In genomic region chr11:99436625-99437024, GRCm38 (mm10) we compare ENCODE assay signal across 22 mouse cellular contexts. TPM values are rescaled to one million over a fixed set of nuclear protein-coding genes. Genes with fewer than 3 reads are reported as not detected.
"Had no signal": no experiment of that assay in that cellular context is flagged by ENCODE, and none has a peak within 500 bp of the region (broad histone marks: within the 10 kb centered on the region; RNA-seq: fewer than 3 reads in every experiment).

No protein-coding gene starts in this region.

- H3K4me2 ChIP-seq: lung, embryonic 14.5 days; midbrain, embryonic 11.5 days; midbrain, embryonic 15.5 days; neural tube, embryonic 12.5 days had no signal

- H3K27me3 ChIP-seq: midbrain, embryonic 15.5 days; neural tube, embryonic 12.5 days had no signal

- H3K9me3 ChIP-seq: limb, embryonic 10.5 days; megakaryocyte, embryonic 14.5 days; midbrain, embryonic 15.5 days; neural tube, embryonic 12.5 days had no signal

- H3K4me1 ChIP-seq: megakaryocyte, embryonic 14.5 days; midbrain, embryonic 15.5 days; neural tube, embryonic 12.5 days had no signal

- ATAC-seq: midbrain, embryonic 15.5 days had no signal

- DNase-seq: kidney, adult 11 months; kidney, adult 9 months; kidney, postnatal 36 days; lung, embryonic 14.5 days; lung, postnatal 10 days; spleen, adult 18-20 months; thymus, adult 18-20 months; thymus, postnatal 14 days had no signal

- H3K27ac ChIP-seq: kidney, postnatal 0 days; limb, embryonic 10.5 days; macrophage; midbrain, embryonic 15.5 days; neural tube, embryonic 12.5 days had no signal

- H3K4me3 ChIP-seq: limb, embryonic 10.5 days; megakaryocyte, embryonic 14.5 days; midbrain, embryonic 15.5 days; neural tube, embryonic 12.5 days had no signal

- H3K36me3 ChIP-seq: limb, embryonic 10.5 days; midbrain, embryonic 15.5 days; neural tube, embryonic 12.5 days had no signal

- H3K9ac ChIP-seq: lung, embryonic 14.5 days; midbrain, embryonic 15.5 days; neural tube, embryonic 12.5 days had no signal

RNA-seq across cellular contexts. Expression of gene Krt20, which starts 1.3 kb away (rescaled TPM):
- total RNA-seq: layer of hippocampus, adult 8-10 months; layer of hippocampus, postnatal 14 days; left cerebral cortex, adult 18-20 months; left cerebral cortex, postnatal 14 days; monocyte, adult 5-6 weeks; neutrophil, adult 5-6 weeks had no signal
- polyA plus RNA-seq: macrophage had no signal

RNA-seq across cellular contexts. Expression of gene Krt12, which starts 14.6 kb away (rescaled TPM):
- total RNA-seq: monocyte, adult 5-6 weeks had no signal
- polyA plus RNA-seq: kidney, postnatal 0 days; limb, embryonic 10.5 days; lung, embryonic 14.5 days; macrophage; midbrain, embryonic 11.5 days; neural tube, embryonic 12.5 days; stomach, embryonic 14.5 days had no signal

RNA-seq across cellular contexts. Expression of gene Krt23, which starts 56.3 kb away (rescaled TPM):
- total RNA-seq: layer of hippocampus, adult 8-10 months; layer of hippocampus, postnatal 14 days; left cerebral cortex, adult 18-20 months; left cerebral cortex, postnatal 14 days; monocyte, adult 5-6 weeks had no signal
- polyA plus RNA-seq: macrophage; midbrain, embryonic 11.5 days; midbrain, embryonic 15.5 days; neural tube, embryonic 12.5 days had no signal
